Mouse (Mus musculus): ENCODE data around the gene Uvrag. TPM values are rescaled to one million over a fixed set of nuclear protein-coding genes. Genes with fewer than 3 reads are reported as not detected.

Gene Uvrag
- polyA plus RNA-seq, 1 experiment from 2014 or later, result 18.2 TPM

- no peak for DNase-seq (ENCODE audit: low spot score)
- Histone ChIP-seq H3K9ac (ENCODE audit: low read depth, low read length) (no peak overlapping the region), H3K9me3 (ENCODE audit: control insufficient read depth, low read length) (no peaks in the 10 kb centered on the region), H3K4me3 (ENCODE audit: low read depth, low read length) (no peak overlapping the region), H3K36me3 (ENCODE audit: control insufficient read depth, insufficient read depth, low read length) (no peaks in the 10 kb centered on the region), H3K27me3 (replicated peaks; ENCODE audit: control insufficient read depth, insufficient read depth, low read length) (no peaks in the 10 kb centered on the region), H3K27ac (replicated peaks; ENCODE audit: low read depth, low read length) (no peak overlapping the region), H3K4me1 (ENCODE audit: control insufficient read depth, insufficient read depth, low read length) (peaks cover 4% of the 10 kb centered on the region), H3K4me2 (ENCODE audit: low read depth, low read length) (no peak overlapping the region)
- 69% methylated on average over 1 of the region's 1 CpGs for WGBS
- no peak for ATAC-seq (ENCODE audit: low read depth)
Measured at GRCm38 (mm10) chr7:99180162-99180561, 39.2 kb upstream of the Uvrag start.

GRCm38 (mm10) chr7:99179271-99179670, 38.3 kb upstream of the Uvrag start:
- no peak overlapping the region for H3K4me3 ChIP-seq (ENCODE audit: low read depth, low read length)
- 91% methylated on average over 9 of the region's 9 CpGs for WGBS
- no peaks in the 10 kb centered on the region for H3K9me3 ChIP-seq (ENCODE audit: control insufficient read depth, low read length)
- no peaks in the 10 kb centered on the region for H3K36me3 ChIP-seq (ENCODE audit: control insufficient read depth, insufficient read depth, low read length)
- peaks cover 4% of the 10 kb centered on the region for H3K4me1 ChIP-seq (ENCODE audit: control insufficient read depth, insufficient read depth, low read length)
- DNase-seq (ENCODE audit: low spot score), result no peak
- no peaks in the 10 kb centered on the region for H3K27me3 ChIP-seq (replicated peaks; ENCODE audit: control insufficient read depth, insufficient read depth, low read length)
- H3K4me2 ChIP-seq (ENCODE audit: low read depth, low read length), result no peak overlapping the region
- no peak overlapping the region for H3K27ac ChIP-seq (replicated peaks; ENCODE audit: low read depth, low read length)
- no peak for ATAC-seq (ENCODE audit: low read depth)
- H3K9ac ChIP-seq (ENCODE audit: low read depth, low read length), result no peak overlapping the region

- DNase-seq (ENCODE audit: low spot score) (no peak), ATAC-seq (ENCODE audit: low read depth) (no peak)
- Histone ChIP-seq H3K9me3 (ENCODE audit: control insufficient read depth, low read length) (no peaks in the 10 kb centered on the region), H3K4me2 (ENCODE audit: low read depth, low read length) (no peak overlapping the region), H3K36me3 (ENCODE audit: control insufficient read depth, insufficient read depth, low read length) (no peaks in the 10 kb centered on the region), H3K27ac (replicated peaks; ENCODE audit: low read depth, low read length) (no peak overlapping the region), H3K9ac (ENCODE audit: low read depth, low read length) (no peak overlapping the region), H3K4me1 (ENCODE audit: control insufficient read depth, insufficient read depth, low read length) (peaks cover 4% of the 10 kb centered on the region), H3K27me3 (replicated peaks; ENCODE audit: control insufficient read depth, insufficient read depth, low read length) (no peaks in the 10 kb centered on the region), H3K4me3 (ENCODE audit: low read depth, low read length) (no peak overlapping the region)
- 81% methylated on average over 5 of the region's 5 CpGs for WGBS
Measured at GRCm38 (mm10) chr7:99177386-99177785, 36.4 kb upstream of the Uvrag start.

- H3K36me3 ChIP-seq (ENCODE audit: control insufficient read depth, insufficient read depth, low read length), result no peaks in the 10 kb centered on the region
- 88% methylated on average over 9 of the region's 9 CpGs for WGBS
- H3K27ac ChIP-seq (replicated peaks; ENCODE audit: low read depth, low read length), result no peak overlapping the region
- no peak overlapping the region for H3K4me2 ChIP-seq (ENCODE audit: low read depth, low read length)
- DNase-seq (ENCODE audit: low spot score) (no peak), ATAC-seq (ENCODE audit: low read depth) (no peak)
- H3K9me3 ChIP-seq (ENCODE audit: control insufficient read depth, low read length), result no peaks in the 10 kb centered on the region
- no peaks in the 10 kb centered on the region; the same call in none of the 2 replicates for H3K4me1 ChIP-seq (ENCODE audit: control insufficient read depth, insufficient read depth, low read length)
- H3K27me3 ChIP-seq (replicated peaks; ENCODE audit: control insufficient read depth, insufficient read depth, low read length), result no peaks in the 10 kb centered on the region
- H3K4me3 ChIP-seq (ENCODE audit: low read depth, low read length), result no peak overlapping the region
- H3K9ac ChIP-seq (ENCODE audit: low read depth, low read length), result no peak overlapping the region
Measured at GRCm38 (mm10) chr7:99175666-99176065, 34.7 kb upstream of the Uvrag start.

GRCm38 (mm10) chr7:99175118-99175517, 34.2 kb upstream of the Uvrag start:
- Histone ChIP-seq H3K36me3 (ENCODE audit: control insufficient read depth, insufficient read depth, low read length) (no peaks in the 10 kb centered on the region), H3K9me3 (ENCODE audit: control insufficient read depth, low read length) (no peaks in the 10 kb centered on the region), H3K27ac (replicated peaks; ENCODE audit: low read depth, low read length) (no peak overlapping the region), H3K4me1 (ENCODE audit: control insufficient read depth, insufficient read depth, low read length) (no peaks in the 10 kb centered on the region; the same call in none of the 2 replicates), H3K4me2 (ENCODE audit: low read depth, low read length) (no peak overlapping the region), H3K4me3 (ENCODE audit: low read depth, low read length) (no peak overlapping the region), H3K9ac (ENCODE audit: low read depth, low read length) (no peak overlapping the region), H3K27me3 (replicated peaks; ENCODE audit: control insufficient read depth, insufficient read depth, low read length) (no peaks in the 10 kb centered on the region)
- DNase-seq (ENCODE audit: low spot score) (no peak), ATAC-seq (ENCODE audit: low read depth) (no peak)
- 74% methylated on average over 11 of the region's 11 CpGs for WGBS

GRCm38 (mm10) chr7:99174006-99174405, 33.1 kb upstream of the Uvrag start:
- no peak overlapping the region for H3K4me3 ChIP-seq (ENCODE audit: low read depth, low read length)
- no peak overlapping the region for H3K9ac ChIP-seq (ENCODE audit: low read depth, low read length)
- H3K36me3 ChIP-seq (ENCODE audit: control insufficient read depth, insufficient read depth, low read length), result no peaks in the 10 kb centered on the region
- H3K27ac ChIP-seq (replicated peaks; ENCODE audit: low read depth, low read length), result no peak overlapping the region
- DNase-seq (ENCODE audit: low spot score) (no peak), ATAC-seq (ENCODE audit: low read depth) (no peak)
- WGBS, result 90% methylated on average over 4 of the region's 4 CpGs
- H3K4me1 ChIP-seq (ENCODE audit: control insufficient read depth, insufficient read depth, low read length), result no peaks in the 10 kb centered on the region
- H3K27me3 ChIP-seq (replicated peaks; ENCODE audit: control insufficient read depth, insufficient read depth, low read length), result no peaks in the 10 kb centered on the region
- no peaks in the 10 kb centered on the region for H3K9me3 ChIP-seq (ENCODE audit: control insufficient read depth, low read length)
- no peak overlapping the region for H3K4me2 ChIP-seq (ENCODE audit: low read depth, low read length)

- H3K4me2 ChIP-seq (ENCODE audit: low read depth, low read length), result no peak overlapping the region
- peak; percentile 38; the same call in 1 of the 2 replicates for ATAC-seq (ENCODE audit: low read depth)
- peak; percentile 41 for DNase-seq (ENCODE audit: low spot score)
- 78% methylated on average over 6 of the region's 6 CpGs for WGBS
- no peaks in the 10 kb centered on the region for H3K27me3 ChIP-seq (replicated peaks; ENCODE audit: control insufficient read depth, insufficient read depth, low read length)
- no peaks in the 10 kb centered on the region for H3K36me3 ChIP-seq (ENCODE audit: control insufficient read depth, insufficient read depth, low read length)
- no peaks in the 10 kb centered on the region for H3K4me1 ChIP-seq (ENCODE audit: control insufficient read depth, insufficient read depth, low read length)
- H3K9me3 ChIP-seq (ENCODE audit: control insufficient read depth, low read length), result no peaks in the 10 kb centered on the region
- H3K9ac ChIP-seq (ENCODE audit: low read depth, low read length), result no peak overlapping the region
- H3K4me3 ChIP-seq (ENCODE audit: low read depth, low read length), result no peak overlapping the region
- no peak overlapping the region for H3K27ac ChIP-seq (replicated peaks; ENCODE audit: low read depth, low read length)
Measured at GRCm38 (mm10) chr7:99172898-99173297, 32.0 kb upstream of the Uvrag start.

GRCm38 (mm10) chr7:99171730-99172463, 31.0 kb upstream of the Uvrag start:
- ATAC-seq (ENCODE audit: low read depth) (no peak), DNase-seq (ENCODE audit: low spot score) (no peak)
- no peak overlapping the region for H3K4me3 ChIP-seq (ENCODE audit: low read depth, low read length)
- H3K27ac ChIP-seq (replicated peaks; ENCODE audit: low read depth, low read length), result no peak overlapping the region
- H3K9me3 ChIP-seq (ENCODE audit: control insufficient read depth, low read length), result no peaks in the 10 kb centered on the region
- H3K9ac ChIP-seq (ENCODE audit: low read depth, low read length), result no peak overlapping the region
- no peaks in the 10 kb centered on the region for H3K36me3 ChIP-seq (ENCODE audit: control insufficient read depth, insufficient read depth, low read length)
- no peak overlapping the region for H3K4me2 ChIP-seq (ENCODE audit: low read depth, low read length)
- no peaks in the 10 kb centered on the region for H3K4me1 ChIP-seq (ENCODE audit: control insufficient read depth, insufficient read depth, low read length)
- 57% methylated on average over 10 of the region's 10 CpGs for WGBS
- H3K27me3 ChIP-seq (replicated peaks; ENCODE audit: control insufficient read depth, insufficient read depth, low read length), result no peaks in the 10 kb centered on the region

- no peak overlapping the region for H3K4me3 ChIP-seq (ENCODE audit: low read depth, low read length)
- no peak overlapping the region for H3K9ac ChIP-seq (ENCODE audit: low read depth, low read length)
- no peaks in the 10 kb centered on the region for H3K9me3 ChIP-seq (ENCODE audit: control insufficient read depth, low read length)
- ATAC-seq (ENCODE audit: low read depth) (no peak), DNase-seq (ENCODE audit: low spot score) (no peak)
- no peaks in the 10 kb centered on the region for H3K4me1 ChIP-seq (ENCODE audit: control insufficient read depth, insufficient read depth, low read length)
- 92% methylated on average over 6 of the region's 6 CpGs for WGBS
- H3K27ac ChIP-seq (replicated peaks; ENCODE audit: low read depth, low read length), result no peak overlapping the region
- H3K27me3 ChIP-seq (replicated peaks; ENCODE audit: control insufficient read depth, insufficient read depth, low read length), result no peaks in the 10 kb centered on the region
- H3K4me2 ChIP-seq (ENCODE audit: low read depth, low read length), result no peak overlapping the region
- H3K36me3 ChIP-seq (ENCODE audit: control insufficient read depth, insufficient read depth, low read length), result no peaks in the 10 kb centered on the region
Measured at GRCm38 (mm10) chr7:99170519-99170918, 29.6 kb upstream of the Uvrag start.
